Mouse (Mus musculus): Measurements from ENCODE around the gene Atp8a2. TPM values are rescaled to one million over a fixed set of nuclear protein-coding genes. Genes with fewer than 3 reads are reported as not detected.

Gene Atp8a2
- polyA plus RNA-seq, 1 experiment: 0.01 TPM

DNA sequence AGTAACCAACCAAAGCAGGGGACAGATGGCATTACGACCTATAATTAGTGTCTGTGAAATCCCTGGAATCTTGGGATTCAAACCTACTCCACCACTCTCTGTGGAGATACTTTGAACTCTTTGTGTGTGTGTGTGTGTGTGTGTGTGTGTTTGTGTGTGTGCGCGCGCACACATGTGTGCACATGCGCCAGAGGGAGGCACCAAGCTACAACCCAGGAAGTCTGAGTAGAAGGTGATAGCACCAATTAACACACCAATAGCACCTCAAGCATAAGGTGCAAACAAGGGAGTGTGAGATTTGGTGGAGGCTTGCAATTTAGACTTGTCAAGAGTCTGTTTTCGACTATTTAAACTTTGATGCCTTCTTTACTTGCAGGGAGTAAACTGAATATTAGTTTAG, 308.9 kb downstream of the Atp8a2 start:
- TF ChIP-seq TAL1 (IDR thresholded peaks at IDR 0.05; ENCODE audit: low read length) (no peak), GATA1 (IDR thresholded peaks at IDR 0.05; ENCODE audit: low read length) (no peak)
- Histone ChIP-seq H3K4me3 (replicated peaks) (no peak overlapping the region), H3K27me3 (ENCODE audit: control insufficient read depth) (no peaks in the 10 kb centered on the region), H3K4me1 (ENCODE audit: control insufficient read depth) (no peaks in the 10 kb centered on the region), H3K36me3 (ENCODE audit: control insufficient read depth) (no peaks in the 10 kb centered on the region), H3K9me3 (ENCODE audit: control insufficient read depth, low read length) (no peaks in the 10 kb centered on the region)

GRCm38 (mm10) chr14:59887061-59887861, 309.7 kb downstream of the Atp8a2 start:
- no peak for TF ChIP-seq GATA1 (IDR thresholded peaks at IDR 0.05; ENCODE audit: low read length)
- TF ChIP-seq TAL1 (IDR thresholded peaks at IDR 0.05; ENCODE audit: low read length): no peak

DNA sequence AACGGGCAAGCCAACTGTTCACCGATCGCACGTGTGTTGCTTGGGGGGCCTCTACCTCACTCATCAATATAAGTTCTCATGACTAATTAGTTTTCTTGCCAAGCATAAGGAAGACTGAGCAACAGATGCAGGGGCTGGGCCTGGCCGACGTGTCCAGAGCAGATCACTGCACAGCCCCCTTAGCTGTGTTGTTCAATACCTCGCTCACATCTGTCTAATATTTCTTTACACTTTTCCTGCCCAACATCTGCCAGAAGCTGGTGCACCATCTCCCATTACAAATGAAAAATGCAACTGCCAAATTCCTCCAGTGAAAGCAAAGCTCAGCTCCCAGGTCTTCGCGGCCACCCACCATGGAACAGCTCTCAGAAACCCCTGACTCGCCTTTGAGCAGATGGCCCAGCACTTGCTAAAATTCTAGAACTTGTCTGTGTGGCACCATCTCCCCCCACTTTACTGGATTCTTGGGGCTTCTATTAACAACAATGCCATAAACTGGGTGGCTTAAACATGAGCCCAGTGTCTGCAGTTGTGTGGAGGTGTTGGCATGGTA, 313.4 kb downstream of the Atp8a2 start:
- Histone ChIP-seq H3K4me3 (replicated peaks) (no peak overlapping the region), H3K27me3 (ENCODE audit: control insufficient read depth) (no peaks in the 10 kb centered on the region), H3K4me1 (ENCODE audit: control insufficient read depth) (no peaks in the 10 kb centered on the region), H3K36me3 (ENCODE audit: control insufficient read depth) (no peaks in the 10 kb centered on the region), H3K9me3 (ENCODE audit: control insufficient read depth, low read length) (no peaks in the 10 kb centered on the region)
- TF ChIP-seq GATA1 (IDR thresholded peaks at IDR 0.05; ENCODE audit: low read length) (no peak), TAL1 (IDR thresholded peaks at IDR 0.05; ENCODE audit: low read length) (no peak)

More at GRCm38 (mm10) chr14:59887061-59887861, 309.7 kb downstream of the Atp8a2 start:
- no peaks in the 10 kb centered on the region for H3K4me1 ChIP-seq (ENCODE audit: control insufficient read depth)
- H3K27me3 ChIP-seq (ENCODE audit: control insufficient read depth): no peaks in the 10 kb centered on the region
- H3K36me3 ChIP-seq (ENCODE audit: control insufficient read depth): no peaks in the 10 kb centered on the region
- no peak overlapping the region for H3K4me3 ChIP-seq (replicated peaks)
- H3K9me3 ChIP-seq (ENCODE audit: control insufficient read depth, low read length): no peaks in the 10 kb centered on the region

DNA sequence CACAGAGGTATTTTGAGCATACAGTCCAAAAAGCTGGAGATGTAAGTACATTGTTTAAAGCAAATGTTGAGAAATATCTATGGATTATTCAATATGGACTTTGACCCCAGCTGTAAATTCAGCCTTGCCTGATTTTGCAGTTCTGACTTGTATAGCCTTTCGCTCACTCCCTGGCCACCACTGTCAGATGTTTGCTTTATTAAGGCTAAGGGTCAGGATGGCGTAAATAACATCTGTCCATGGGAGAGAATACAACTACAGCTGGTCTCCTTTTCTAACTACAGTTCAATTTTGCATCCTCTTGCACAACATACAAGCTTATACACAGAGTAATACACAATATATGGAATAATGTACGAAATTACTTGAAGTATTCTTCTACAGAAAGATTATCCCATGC, 316.1 kb downstream of the Atp8a2 start:
- Histone ChIP-seq H3K36me3 (ENCODE audit: control insufficient read depth) (no peaks in the 10 kb centered on the region), H3K9me3 (ENCODE audit: control insufficient read depth, low read length) (peaks cover 12% of the 10 kb centered on the region), H3K4me1 (ENCODE audit: control insufficient read depth) (no peaks in the 10 kb centered on the region), H3K27me3 (ENCODE audit: control insufficient read depth) (no peaks in the 10 kb centered on the region), H3K4me3 (replicated peaks) (no peak overlapping the region)
- TF ChIP-seq GATA1 (IDR thresholded peaks at IDR 0.05; ENCODE audit: low read length) (no peak), TAL1 (IDR thresholded peaks at IDR 0.05; ENCODE audit: low read length) (no peak)

GRCm38 (mm10) chr14:59878248-59878647, 318.7 kb downstream of the Atp8a2 start:
- Histone ChIP-seq H3K27me3 (ENCODE audit: control insufficient read depth) (no peaks in the 10 kb centered on the region), H3K9me3 (ENCODE audit: control insufficient read depth, low read length) (peaks cover 18% of the 10 kb centered on the region), H3K36me3 (ENCODE audit: control insufficient read depth) (no peaks in the 10 kb centered on the region), H3K4me1 (ENCODE audit: control insufficient read depth) (no peaks in the 10 kb centered on the region), H3K4me3 (replicated peaks) (no peak overlapping the region)
- TF ChIP-seq TAL1 (IDR thresholded peaks at IDR 0.05; ENCODE audit: low read length) (no peak), GATA1 (IDR thresholded peaks at IDR 0.05; ENCODE audit: low read length) (no peak)

DNA sequence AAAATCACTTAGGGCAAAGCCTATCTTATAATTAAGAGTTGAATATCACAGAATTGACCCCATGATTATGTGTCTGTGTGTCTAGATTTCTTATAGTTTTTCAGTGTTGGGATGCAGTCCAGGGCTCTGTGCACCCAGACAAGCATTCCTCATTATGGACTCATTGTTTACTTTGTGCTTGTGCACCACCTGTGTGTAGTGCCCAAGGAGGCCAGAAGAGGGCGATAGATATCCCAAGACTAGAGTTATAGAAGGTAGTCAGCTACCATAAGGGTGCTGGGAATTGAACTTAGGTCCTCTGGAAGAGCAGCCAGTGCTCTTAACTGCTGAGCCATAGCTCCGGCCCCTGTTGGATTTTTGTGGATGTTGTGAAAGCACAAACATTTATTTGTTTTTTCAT, 320.5 kb downstream of the Atp8a2 start:
- no peak for TF ChIP-seq TAL1 (IDR thresholded peaks at IDR 0.05; ENCODE audit: low read length)
- no peak for TF ChIP-seq GATA1 (IDR thresholded peaks at IDR 0.05; ENCODE audit: low read length)
- peaks cover 20% of the 10 kb centered on the region for H3K9me3 ChIP-seq (ENCODE audit: control insufficient read depth, low read length)
- no peaks in the 10 kb centered on the region for H3K4me1 ChIP-seq (ENCODE audit: control insufficient read depth)
- no peaks in the 10 kb centered on the region for H3K27me3 ChIP-seq (ENCODE audit: control insufficient read depth)
- H3K36me3 ChIP-seq (ENCODE audit: control insufficient read depth): no peaks in the 10 kb centered on the region
- H3K4me3 ChIP-seq (replicated peaks): no peak overlapping the region

GRCm38 (mm10) chr14:59868369-59868768, 328.6 kb downstream of the Atp8a2 start:
- H3K9me3 ChIP-seq (ENCODE audit: control insufficient read depth, low read length): peaks cover 15% of the 10 kb centered on the region
- TF ChIP-seq TAL1 (IDR thresholded peaks at IDR 0.05; ENCODE audit: low read length): no peak
- TF ChIP-seq GATA1 (IDR thresholded peaks at IDR 0.05; ENCODE audit: low read length): no peak
- no peaks in the 10 kb centered on the region for H3K4me1 ChIP-seq (ENCODE audit: control insufficient read depth)
- no peaks in the 10 kb centered on the region for H3K36me3 ChIP-seq (ENCODE audit: control insufficient read depth)
- H3K27me3 ChIP-seq (ENCODE audit: control insufficient read depth): no peaks in the 10 kb centered on the region
- no peak overlapping the region for H3K4me3 ChIP-seq (replicated peaks)

- Histone ChIP-seq H3K4me3 (replicated peaks) (no peak overlapping the region), H3K9me3 (ENCODE audit: control insufficient read depth, low read length) (peaks cover 12% of the 10 kb centered on the region), H3K36me3 (ENCODE audit: control insufficient read depth) (no peaks in the 10 kb centered on the region), H3K27me3 (ENCODE audit: control insufficient read depth) (no peaks in the 10 kb centered on the region), H3K4me1 (ENCODE audit: control insufficient read depth) (no peaks in the 10 kb centered on the region)
- TF ChIP-seq GATA1 (IDR thresholded peaks at IDR 0.05; ENCODE audit: low read length) (no peak), TAL1 (IDR thresholded peaks at IDR 0.05; ENCODE audit: low read length) (no peak)
Measured at GRCm38 (mm10) chr14:59867749-59868148, 329.2 kb downstream of the Atp8a2 start.

DNA sequence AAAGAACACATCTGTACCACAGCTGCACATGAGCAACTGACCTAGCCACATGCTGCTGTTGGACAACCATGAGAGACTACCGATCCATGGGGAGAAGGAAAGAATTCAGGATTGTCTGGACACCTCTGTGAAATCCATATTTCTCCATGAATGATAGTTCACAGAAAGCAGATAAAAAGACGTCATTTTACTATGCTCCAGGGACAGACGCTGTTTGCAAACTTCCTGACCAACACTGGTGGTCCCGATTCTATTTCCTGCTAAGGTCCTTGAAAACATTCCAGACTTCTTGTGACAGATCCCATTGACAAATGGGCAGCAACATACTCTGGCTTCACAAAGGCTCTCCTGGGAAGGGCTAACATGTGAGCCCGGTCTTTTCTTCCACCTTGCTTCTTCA, 331.0 kb downstream of the Atp8a2 start:
- TF ChIP-seq GATA1 (IDR thresholded peaks at IDR 0.05; ENCODE audit: low read length): no peak
- TF ChIP-seq TAL1 (IDR thresholded peaks at IDR 0.05; ENCODE audit: low read length): no peak
- Histone ChIP-seq H3K27me3 (ENCODE audit: control insufficient read depth) (no peaks in the 10 kb centered on the region), H3K4me1 (ENCODE audit: control insufficient read depth) (no peaks in the 10 kb centered on the region), H3K9me3 (ENCODE audit: control insufficient read depth, low read length) (peaks cover 9% of the 10 kb centered on the region), H3K4me3 (replicated peaks) (no peak overlapping the region), H3K36me3 (ENCODE audit: control insufficient read depth) (no peaks in the 10 kb centered on the region)
